Mouse (Mus musculus): ENCODE measurements around the gene Gabrp. TPM values are rescaled to one million over a fixed set of nuclear protein-coding genes. Genes with fewer than 3 reads are reported as not detected.
A peak's percentile ranks its signal among the peaks of the same experiment; 100 is the strongest.

The Gabrp gene
- 1.1 and 1.6 TPM in 2 replicates for polyA plus RNA-seq (2012; rRNA removed)

- 63% methylated on average over 6 of the region's 6 CpGs for WGBS
- no peaks in the 10 kb centered on the region for H3K4me1 ChIP-seq (replicated peaks; ENCODE audit: control insufficient read depth, insufficient read depth, low read length)
- H3K27me3 ChIP-seq (ENCODE audit: control insufficient read depth, insufficient read depth, low read length): no peaks in the 10 kb centered on the region
- no peak within 1 kb of the TSS for H3K4me3 ChIP-seq (ENCODE audit: control insufficient read depth, insufficient read depth, low read length)
- no peak within 1 kb of the TSS for H3K27ac ChIP-seq (ENCODE audit: control insufficient read depth, insufficient read depth, low read length)
- no peaks in the 10 kb centered on the region for H3K36me3 ChIP-seq (ENCODE audit: control insufficient read depth, insufficient read depth, low read length)
- TF ChIP-seq POLR2A (IDR thresholded peaks at IDR 0.05; ENCODE audit: control insufficient read depth, extremely low read depth, insufficient read depth, low read length, poor library complexity) (no peak), CTCF (IDR thresholded peaks at IDR 0.05; ENCODE audit: borderline replicate concordance, control insufficient read depth, extremely low read depth, insufficient read depth, low read length, poor library complexity) (no peak)
- no peak for DNase-seq
Measured at GRCm38 (mm10) chr11:33578859-33579258, at the start of gene Gabrp. Gabrp (minus strand) TSS chr11:33578959.

- WGBS: 87% methylated on average over 4 of the region's 4 CpGs
- Histone ChIP-seq H3K27me3 (ENCODE audit: control insufficient read depth, insufficient read depth, low read length) (no peaks in the 10 kb centered on the region), H3K27ac (ENCODE audit: control insufficient read depth, insufficient read depth, low read length) (no peak overlapping the region), H3K4me3 (ENCODE audit: control insufficient read depth, insufficient read depth, low read length) (no peak overlapping the region), H3K36me3 (ENCODE audit: control insufficient read depth, insufficient read depth, low read length) (no peaks in the 10 kb centered on the region), H3K4me1 (replicated peaks; ENCODE audit: control insufficient read depth, insufficient read depth, low read length) (no peaks in the 10 kb centered on the region)
- TF ChIP-seq CTCF (IDR thresholded peaks at IDR 0.05; ENCODE audit: borderline replicate concordance, control insufficient read depth, extremely low read depth, insufficient read depth, low read length, poor library complexity): no peak
- DNase-seq: no peak
Measured at GRCm38 (mm10) chr11:33627136-33627742, 48.5 kb upstream of the Gabrp start.

DNA sequence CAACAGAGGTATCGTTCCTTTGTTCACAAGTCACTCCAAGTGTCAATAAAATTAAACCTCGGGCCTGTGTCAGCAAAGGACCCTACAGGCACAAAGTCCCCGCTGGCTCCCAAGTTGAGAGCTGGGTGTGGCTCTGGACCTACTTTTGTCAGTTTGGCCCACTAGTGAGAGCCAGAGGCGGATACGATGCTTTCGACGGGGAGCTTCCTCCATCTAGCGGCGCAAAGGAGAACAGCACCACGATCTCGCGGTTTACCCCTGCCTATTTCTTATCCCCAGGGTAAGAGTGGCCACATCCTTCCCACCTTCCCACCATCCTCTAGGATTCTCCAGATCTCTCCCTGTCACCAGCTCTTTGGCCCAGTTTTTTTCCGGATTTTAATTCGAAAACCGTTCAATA is 35.5 kb upstream of the Gabrp start:
- WGBS: 9% methylated on average over 15 of the region's 15 CpGs
- TF ChIP-seq POLR2A (IDR thresholded peaks at IDR 0.05; ENCODE audit: control insufficient read depth, extremely low read depth, insufficient read depth, low read length, poor library complexity): no peak
- TF ChIP-seq CTCF (IDR thresholded peaks at IDR 0.05; ENCODE audit: borderline replicate concordance, control insufficient read depth, extremely low read depth, insufficient read depth, low read length, poor library complexity): peak; percentile 56; the same call in 1 of the 2 replicates
- H3K27ac ChIP-seq (ENCODE audit: control insufficient read depth, insufficient read depth, low read length): no peak overlapping the region

DNA sequence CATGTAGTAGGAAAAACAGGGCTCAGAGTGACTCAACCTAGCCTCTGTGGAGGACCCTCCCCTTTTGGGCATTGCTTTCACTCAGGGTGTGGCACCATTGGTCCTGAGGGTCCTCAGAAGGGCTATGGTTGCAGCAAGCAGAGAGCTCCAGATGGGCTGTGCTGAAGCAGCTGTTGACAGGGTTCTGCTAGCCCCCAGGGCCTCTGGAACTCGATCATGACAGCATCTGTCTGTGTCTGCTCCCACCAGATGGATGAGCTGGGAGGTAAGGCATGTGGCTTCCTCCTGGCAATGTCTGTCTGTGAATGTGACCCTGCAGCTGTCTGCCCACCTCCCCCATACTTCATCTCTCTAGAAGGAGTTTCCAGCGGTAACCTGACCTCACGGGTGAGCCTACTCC is 29.0 kb upstream of the Gabrp start:
- H3K27ac ChIP-seq (ENCODE audit: control insufficient read depth, insufficient read depth, low read length): no peak overlapping the region
- no peaks in the 10 kb centered on the region for H3K36me3 ChIP-seq (ENCODE audit: control insufficient read depth, insufficient read depth, low read length)
- no peak for DNase-seq
- H3K4me3 ChIP-seq (ENCODE audit: control insufficient read depth, insufficient read depth, low read length): no peak overlapping the region
- WGBS: 62% methylated on average over 3 of the region's 3 CpGs
- no peaks in the 10 kb centered on the region for H3K4me1 ChIP-seq (replicated peaks; ENCODE audit: control insufficient read depth, insufficient read depth, low read length)
- H3K27me3 ChIP-seq (ENCODE audit: control insufficient read depth, insufficient read depth, low read length): no peaks in the 10 kb centered on the region
- TF ChIP-seq CTCF (IDR thresholded peaks at IDR 0.05; ENCODE audit: borderline replicate concordance, control insufficient read depth, extremely low read depth, insufficient read depth, low read length, poor library complexity): no peak
- no peak for TF ChIP-seq POLR2A (IDR thresholded peaks at IDR 0.05; ENCODE audit: control insufficient read depth, extremely low read depth, insufficient read depth, low read length, poor library complexity)

More for the DNA sequence above, 35.5 kb upstream of the Gabrp start:
- Histone ChIP-seq H3K4me1 (replicated peaks; ENCODE audit: control insufficient read depth, insufficient read depth, low read length) (no peaks in the 10 kb centered on the region), H3K4me3 (ENCODE audit: control insufficient read depth, insufficient read depth, low read length) (no peak overlapping the region), H3K27me3 (ENCODE audit: control insufficient read depth, insufficient read depth, low read length) (no peaks in the 10 kb centered on the region), H3K36me3 (ENCODE audit: control insufficient read depth, insufficient read depth, low read length) (no peaks in the 10 kb centered on the region)
- DNase-seq: peak; percentile 41

DNA sequence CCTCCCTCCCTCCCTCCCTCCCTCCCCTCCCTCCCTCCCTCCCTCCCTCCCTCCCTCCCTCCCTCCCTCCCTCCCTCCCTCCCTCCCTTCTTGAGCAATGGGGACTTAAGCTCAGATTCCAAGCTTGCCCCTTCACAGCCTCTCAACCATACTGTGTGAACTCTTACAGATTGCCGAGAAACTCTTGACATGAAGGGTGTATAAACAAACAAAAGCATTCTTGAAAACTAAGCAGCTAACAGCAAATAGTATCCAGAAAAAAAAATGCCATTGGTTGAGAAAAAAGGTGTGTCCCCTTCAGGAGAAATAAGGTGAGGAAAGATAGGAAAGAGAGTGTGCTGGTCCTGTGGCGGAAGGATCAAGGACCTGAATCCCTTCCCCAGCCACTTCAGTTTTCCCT is 24.4 kb upstream of the Gabrp start:
- Histone ChIP-seq H3K36me3 (ENCODE audit: control insufficient read depth, insufficient read depth, low read length) (no peaks in the 10 kb centered on the region), H3K27me3 (ENCODE audit: control insufficient read depth, insufficient read depth, low read length) (no peaks in the 10 kb centered on the region), H3K4me1 (replicated peaks; ENCODE audit: control insufficient read depth, insufficient read depth, low read length) (no peaks in the 10 kb centered on the region), H3K4me3 (ENCODE audit: control insufficient read depth, insufficient read depth, low read length) (no peak overlapping the region), H3K27ac (ENCODE audit: control insufficient read depth, insufficient read depth, low read length) (no peak overlapping the region)
- TF ChIP-seq POLR2A (IDR thresholded peaks at IDR 0.05; ENCODE audit: control insufficient read depth, extremely low read depth, insufficient read depth, low read length, poor library complexity) (no peak), CTCF (IDR thresholded peaks at IDR 0.05; ENCODE audit: borderline replicate concordance, control insufficient read depth, extremely low read depth, insufficient read depth, low read length, poor library complexity) (no peak)
- DNase-seq: no peak
- WGBS: 66% methylated on average over 2 of the region's 2 CpGs

DNA sequence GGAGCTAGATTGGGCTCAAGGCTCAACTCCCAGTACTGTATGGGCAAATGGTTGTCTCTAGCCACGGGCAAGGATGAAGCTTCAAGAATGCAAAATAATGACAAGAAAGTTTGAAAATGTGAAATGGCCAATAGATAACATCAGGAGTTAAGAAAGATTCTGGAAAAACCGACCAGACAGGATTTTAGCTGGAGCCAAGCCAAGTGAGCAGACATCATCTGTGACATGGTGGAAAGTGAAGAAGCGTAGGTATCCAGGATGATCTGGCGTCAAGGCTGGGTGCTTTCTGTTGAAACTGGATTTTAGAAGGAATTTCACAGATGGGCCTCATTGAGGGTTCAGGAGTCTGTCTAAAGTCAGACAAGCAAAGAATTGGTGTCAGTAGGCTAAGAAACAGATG is 20.2 kb upstream of the Gabrp start, which contains the start of gene D130052B06Rik:
Gene D130052B06Rik, plus strand, starts transcription at position 317 of the 400 bp plus-strand sequence.
- Histone ChIP-seq H3K27ac (ENCODE audit: control insufficient read depth, insufficient read depth, low read length) (no peak within 1 kb of the TSS), H3K36me3 (ENCODE audit: control insufficient read depth, insufficient read depth, low read length) (no peaks in the 10 kb centered on the region), H3K27me3 (ENCODE audit: control insufficient read depth, insufficient read depth, low read length) (no peaks in the 10 kb centered on the region), H3K4me3 (ENCODE audit: control insufficient read depth, insufficient read depth, low read length) (no peak within 1 kb of the TSS), H3K4me1 (replicated peaks; ENCODE audit: control insufficient read depth, insufficient read depth, low read length) (no peaks in the 10 kb centered on the region)
- DNase-seq: no peak
- TF ChIP-seq POLR2A (IDR thresholded peaks at IDR 0.05; ENCODE audit: control insufficient read depth, extremely low read depth, insufficient read depth, low read length, poor library complexity): no peak
- no peak for TF ChIP-seq CTCF (IDR thresholded peaks at IDR 0.05; ENCODE audit: borderline replicate concordance, control insufficient read depth, extremely low read depth, insufficient read depth, low read length, poor library complexity)
- 80% methylated on average over 4 of the region's 4 CpGs for WGBS

DNA sequence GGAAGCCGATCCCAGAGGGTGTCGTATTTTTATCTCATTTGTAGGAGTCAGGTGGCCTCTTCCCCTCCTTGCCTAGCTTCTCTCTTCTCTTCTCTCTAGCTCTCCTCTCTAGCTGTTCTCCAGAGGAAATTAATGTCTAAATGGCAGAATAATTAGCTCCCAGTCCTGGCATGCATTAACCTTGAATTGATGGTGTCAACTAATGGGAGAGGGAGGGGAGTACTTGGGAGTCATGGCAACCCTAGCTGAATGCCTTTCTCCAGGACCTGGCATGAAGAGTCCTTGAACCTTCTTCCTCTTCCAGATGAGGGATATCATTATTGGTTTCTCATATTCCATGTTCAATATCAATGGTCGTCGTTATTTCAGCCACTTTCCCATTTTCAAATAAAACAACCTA is 17.9 kb upstream of the Gabrp start:
- WGBS: 94% methylated on average over 4 of the region's 4 CpGs
- DNase-seq: no peak
- TF ChIP-seq POLR2A (IDR thresholded peaks at IDR 0.05; ENCODE audit: control insufficient read depth, extremely low read depth, insufficient read depth, low read length, poor library complexity) (no peak), CTCF (IDR thresholded peaks at IDR 0.05; ENCODE audit: borderline replicate concordance, control insufficient read depth, extremely low read depth, insufficient read depth, low read length, poor library complexity) (no peak)

More for the DNA sequence above, 17.9 kb upstream of the Gabrp start:
- no peaks in the 10 kb centered on the region for H3K4me1 ChIP-seq (replicated peaks; ENCODE audit: control insufficient read depth, insufficient read depth, low read length)
- no peaks in the 10 kb centered on the region for H3K27me3 ChIP-seq (ENCODE audit: control insufficient read depth, insufficient read depth, low read length)
- no peak overlapping the region for H3K4me3 ChIP-seq (ENCODE audit: control insufficient read depth, insufficient read depth, low read length)
- no peaks in the 10 kb centered on the region for H3K36me3 ChIP-seq (ENCODE audit: control insufficient read depth, insufficient read depth, low read length)
- no peak overlapping the region for H3K27ac ChIP-seq (ENCODE audit: control insufficient read depth, insufficient read depth, low read length)
